Mouse (Mus musculus) thymus, postnatal 0 days (tissue): Measurements from ENCODE around the gene Lmod2. TPM values are rescaled to one million over a fixed set of nuclear protein-coding genes. Genes with fewer than 3 reads are reported as not detected.

ENCODE experiments used
- DNase-seq: peaks from one replicate; pipeline ENCODE4 v3.0.0-alpha.2; 2015; ENCODE audit warnings: low spot score
- polyA plus RNA-seq: library from polyadenylated mRNA; unstranded; fragments of >200 nt; fragmentation: Nextera tagmentation; extraction: Ambion mirVana; gene quantifications from 2 replicates; pipeline ENCODE4 v1.2.1, GENCODE M21; 2015

Gene Lmod2
- 0.06 and 0.07 TPM in 2 replicates for polyA plus RNA-seq

GRCm38 (mm10) chr6:24597500-24597899, at the start of gene Lmod2:
TSS of gene Lmod2 (plus strand) at chr6:24597762.
- DNase-seq = no peak

- DNase-seq = no peak
Observed at GRCm38 (mm10) chr6:24549801-24550200, 47.8 kb upstream of the Lmod2 start.

- DNase-seq = no peak
Observed at GRCm38 (mm10) chr6:24552046-24552445, 45.5 kb upstream of the Lmod2 start.

GRCm38 (mm10) chr6:24554427-24555086, 43.0 kb upstream of the Lmod2 start:
- no peak for DNase-seq

- DNase-seq = no peak
Observed at GRCm38 (mm10) chr6:24555488-24555887, 42.1 kb upstream of the Lmod2 start.

GRCm38 (mm10) chr6:24564081-24564480, 33.5 kb upstream of the Lmod2 start:
- DNase-seq = no peak

GRCm38 (mm10) chr6:24564886-24565285, 32.7 kb upstream of the Lmod2 start:
- DNase-seq = no peak

- DNase-seq = no peak
Observed at GRCm38 (mm10) chr6:24568963-24569362, 28.6 kb upstream of the Lmod2 start.

- no peak for DNase-seq
Observed at GRCm38 (mm10) chr6:24569711-24570110, 27.9 kb upstream of the Lmod2 start.

- no peak for DNase-seq
Observed at GRCm38 (mm10) chr6:24570278-24570677, 27.3 kb upstream of the Lmod2 start.

GRCm38 (mm10) chr6:24571126-24571525, 26.4 kb upstream of the Lmod2 start:
- no peak for DNase-seq

- no peak for DNase-seq
Observed at GRCm38 (mm10) chr6:24572431-24572830, 25.1 kb upstream of the Lmod2 start.

GRCm38 (mm10) chr6:24573319-24573718, 24.2 kb upstream of the Lmod2 start:
- DNase-seq = no peak

GRCm38 (mm10) chr6:24583456-24583855, 14.1 kb upstream of the Lmod2 start:
- DNase-seq = no peak

GRCm38 (mm10) chr6:24585431-24586310, 11.9 kb upstream of the Lmod2 start:
- no peak for DNase-seq

GRCm38 (mm10) chr6:24586885-24587284, 10.7 kb upstream of the Lmod2 start:
- no peak for DNase-seq

GRCm38 (mm10) chr6:24590282-24590681, 7.3 kb upstream of the Lmod2 start:
- DNase-seq = no peak

- no peak for DNase-seq
Observed at GRCm38 (mm10) chr6:24591525-24592218, 5.9 kb upstream of the Lmod2 start.

GRCm38 (mm10) chr6:24599179-24599578, 1.6 kb downstream of the Lmod2 start:
- DNase-seq = no peak

- no peak for DNase-seq
Observed at GRCm38 (mm10) chr6:24599639-24600038, 2.1 kb downstream of the Lmod2 start.

- DNase-seq = no peak
Observed at GRCm38 (mm10) chr6:24600134-24600533, 2.6 kb downstream of the Lmod2 start.

- no peak for DNase-seq
Observed at GRCm38 (mm10) chr6:24600726-24601125, 3.2 kb downstream of the Lmod2 start.
